Mouse (Mus musculus) thymus, postnatal 36 days (tissue): ENCODE results near the gene Odf3b.

Experiments used
- DNase-seq, 2 experiments: peaks; one replicate each; pipeline ENCODE4 v3.0.0; 2022; ENCODE audit warnings: mixed read lengths in 2 of 2

The Odf3b gene

DNA sequence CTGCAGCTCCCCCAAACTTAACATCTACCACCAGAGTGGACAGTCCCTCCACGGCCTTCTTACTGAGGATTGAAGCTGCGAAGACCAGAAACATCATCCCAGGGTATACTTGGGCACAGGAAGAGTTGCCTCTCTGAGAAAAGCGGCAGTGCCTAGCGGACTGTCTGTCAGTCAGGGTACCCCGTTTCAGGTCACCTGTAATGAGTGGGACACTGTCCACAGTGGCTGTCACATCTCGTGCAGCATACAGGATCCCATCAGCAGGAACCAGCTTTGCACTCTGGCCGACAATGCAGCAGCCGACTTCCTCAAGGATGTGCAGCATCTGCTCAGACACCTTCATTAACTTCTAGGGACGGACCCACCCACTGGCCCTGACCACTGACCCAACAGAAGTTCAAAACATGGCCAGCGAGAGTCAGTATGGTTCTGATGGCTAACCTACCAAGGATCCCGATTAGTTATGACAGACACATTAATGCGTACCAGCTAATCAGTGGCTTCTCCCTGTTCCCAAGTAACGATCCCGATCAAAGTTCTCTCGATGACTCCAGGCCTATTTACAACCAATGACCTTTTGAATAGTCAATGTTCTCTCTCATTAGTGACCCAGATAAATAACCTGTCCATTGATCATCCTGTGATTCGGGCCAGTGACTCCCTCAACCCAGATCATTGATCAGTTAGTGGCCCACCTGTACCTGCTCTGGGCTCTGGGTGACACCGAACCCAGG lies 4.1 kb downstream of the Odf3b start:
- no peak for DNase-seq

DNA sequence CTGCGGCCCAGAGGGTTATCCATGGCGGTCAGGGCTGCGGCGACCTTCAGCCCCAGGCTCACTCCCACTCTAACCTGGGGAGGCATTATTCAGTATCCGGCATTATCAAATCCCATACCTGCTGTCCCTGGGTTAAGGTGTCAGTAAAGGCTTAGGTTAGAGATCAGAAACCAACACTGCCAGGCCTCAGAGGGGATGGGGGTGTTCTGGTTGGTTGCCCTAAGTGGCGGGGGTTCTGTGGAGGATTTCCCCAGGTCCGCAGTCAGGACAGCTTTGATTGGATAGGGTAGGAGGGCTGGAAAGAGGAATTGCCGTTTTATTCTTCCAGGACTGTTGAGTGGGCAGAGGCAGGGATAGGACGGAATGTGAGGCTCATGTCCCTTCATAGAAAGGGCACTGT lies 4.7 kb downstream of the Odf3b start:
- DNase-seq: no peak

DNA sequence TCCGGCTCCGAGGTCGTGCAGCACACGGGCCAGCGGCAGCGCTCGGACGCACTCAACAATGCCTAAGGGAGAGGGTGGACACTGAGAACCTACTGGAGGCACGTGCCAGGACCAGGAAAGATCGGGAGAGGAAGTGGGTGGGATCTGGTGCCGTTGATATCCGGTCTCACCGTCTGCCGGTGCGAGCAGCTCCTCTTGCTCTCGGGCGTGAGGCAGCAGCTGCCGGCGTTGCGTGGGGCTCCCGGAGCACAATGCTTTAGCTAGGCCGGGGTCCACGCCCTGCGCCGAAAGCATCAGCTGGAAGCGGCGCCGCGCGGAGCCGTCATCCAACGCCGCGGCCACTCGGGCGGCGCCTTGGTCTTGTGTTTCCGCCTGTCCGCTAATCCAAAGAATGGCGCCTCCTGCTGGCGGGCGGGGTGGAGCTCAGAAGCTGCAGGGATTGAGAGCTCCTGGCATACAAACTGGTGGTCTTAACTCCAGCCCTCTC lies 5.3 kb downstream of the Odf3b start, which contains the start of gene Sco2:
Gene Sco2 (minus strand): TSS at position 85 of the 487 bp plus-strand sequence.
- peak; percentile 87 to 94 for DNase-seq

DNA sequence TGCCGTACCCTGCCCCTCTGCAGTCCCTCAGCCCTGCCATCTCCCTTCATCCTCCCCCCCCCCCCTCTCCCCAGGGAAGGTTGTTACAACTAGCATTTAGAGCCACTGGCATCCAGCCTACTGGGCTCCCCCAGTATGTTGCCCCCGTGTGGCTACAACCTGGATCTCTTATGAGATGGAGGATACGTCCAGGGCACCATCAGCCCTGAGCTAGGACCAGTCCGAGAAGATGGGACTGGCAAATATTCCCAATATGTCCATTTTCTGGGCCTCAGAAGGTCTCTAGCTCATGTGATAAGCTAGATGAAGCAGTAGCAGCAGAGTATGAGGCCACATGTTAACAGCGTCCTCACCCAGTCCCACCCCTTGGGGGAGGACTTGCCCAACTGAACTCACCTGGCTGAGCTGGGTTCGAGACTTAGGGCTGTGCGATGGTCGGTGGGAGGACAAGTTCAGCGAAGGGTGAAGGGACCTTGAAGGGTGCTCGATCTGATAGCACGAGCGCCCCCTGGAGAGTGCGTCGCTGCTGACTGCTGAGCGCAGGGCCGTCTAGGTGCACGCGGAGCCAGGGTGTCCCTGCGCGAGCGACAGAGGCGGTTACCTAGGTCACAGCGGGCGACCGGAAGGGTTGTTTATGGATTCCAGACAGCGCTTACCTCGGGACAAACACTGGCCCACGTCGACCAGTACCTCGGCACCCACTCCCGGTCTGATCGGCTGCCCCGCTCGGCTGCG lies 5.9 kb downstream of the Odf3b start:
- peak; percentile 87 to 88 for DNase-seq

DNA sequence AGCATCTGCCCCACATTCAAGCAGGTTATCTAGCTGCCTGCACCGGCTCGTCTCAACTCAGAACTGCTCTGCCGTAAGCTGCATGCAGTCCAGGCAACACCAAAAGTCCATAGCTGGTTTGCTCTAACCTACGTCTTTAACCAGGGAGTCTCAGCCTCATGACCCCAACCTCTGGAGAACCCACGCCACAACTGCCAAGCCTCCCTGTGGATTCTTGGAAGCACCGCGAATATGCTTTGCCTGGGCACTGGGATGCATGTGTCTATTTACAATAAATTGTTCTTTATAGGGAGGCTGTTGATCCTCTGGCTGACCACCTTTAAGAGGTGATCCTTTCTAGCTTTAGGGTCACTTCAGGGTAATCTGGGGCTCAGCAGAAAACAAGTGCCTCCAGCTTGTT lies 6.5 kb downstream of the Odf3b start:
- peak in 1 of 2 experiments; percentile 8 for DNase-seq

DNA sequence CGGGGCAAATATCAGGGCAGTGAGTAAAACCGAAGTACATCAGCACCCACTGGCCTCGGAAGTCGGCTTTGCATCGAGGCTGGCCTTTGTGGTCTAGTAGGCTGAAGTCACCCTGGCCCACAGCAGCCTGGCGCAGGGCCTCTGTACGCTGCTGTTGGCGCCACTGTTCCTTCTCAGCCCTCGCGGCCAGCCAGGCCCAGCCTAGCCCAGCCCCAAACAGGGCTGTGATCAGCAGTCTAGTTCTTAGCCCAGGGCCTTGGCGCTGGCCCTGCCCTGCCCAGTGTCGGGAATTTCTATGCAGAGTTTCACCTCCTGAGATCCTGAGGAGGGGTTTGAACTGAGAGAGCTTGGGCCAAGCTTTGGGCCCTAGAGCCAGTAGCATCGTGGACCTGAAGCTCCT lies 7.0 kb downstream of the Odf3b start:
- peak in 1 of 2 experiments; percentile 18 for DNase-seq

DNA sequence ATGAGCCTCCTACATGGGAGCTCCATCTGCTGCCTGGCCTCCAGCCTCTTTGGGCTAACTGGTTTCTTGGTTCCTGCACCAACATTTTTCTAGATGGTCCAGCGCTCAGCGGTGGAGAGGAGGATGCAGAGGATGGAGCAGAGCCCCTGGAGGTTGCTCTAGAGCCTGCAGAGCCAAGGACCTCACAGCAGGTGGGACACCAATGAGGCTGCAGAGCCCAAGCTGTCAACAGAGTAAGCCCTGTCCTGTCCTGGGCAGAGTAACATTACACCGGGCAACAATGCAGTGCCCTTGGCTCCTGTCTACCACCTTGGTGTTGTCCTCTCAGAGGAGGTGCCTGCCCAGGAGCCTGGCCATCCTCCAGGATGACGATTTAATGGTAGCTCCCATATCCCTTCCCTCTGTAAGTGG lies 13.9 kb downstream of the Odf3b start:
- DNase-seq: no peak

DNA sequence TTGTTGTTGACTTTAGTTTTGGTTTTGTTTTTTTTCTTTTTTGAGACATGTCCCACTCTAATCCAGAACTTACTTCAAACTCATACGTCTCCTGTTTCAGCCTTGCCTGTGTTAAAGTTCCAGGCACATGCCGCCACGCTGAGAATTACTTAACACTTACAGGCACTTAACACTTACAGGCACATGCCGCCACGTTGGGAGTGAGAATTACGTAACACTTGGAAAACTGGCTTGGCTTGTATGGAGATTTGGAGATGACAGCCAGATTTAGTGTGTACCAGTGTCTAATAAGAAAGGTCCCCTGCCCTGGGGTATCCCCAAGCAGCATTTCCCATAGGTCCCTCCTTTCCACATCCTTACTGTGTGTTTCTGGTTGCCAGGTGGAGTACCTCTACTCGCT lies 16.0 kb downstream of the Odf3b start:
- DNase-seq: no peak

DNA sequence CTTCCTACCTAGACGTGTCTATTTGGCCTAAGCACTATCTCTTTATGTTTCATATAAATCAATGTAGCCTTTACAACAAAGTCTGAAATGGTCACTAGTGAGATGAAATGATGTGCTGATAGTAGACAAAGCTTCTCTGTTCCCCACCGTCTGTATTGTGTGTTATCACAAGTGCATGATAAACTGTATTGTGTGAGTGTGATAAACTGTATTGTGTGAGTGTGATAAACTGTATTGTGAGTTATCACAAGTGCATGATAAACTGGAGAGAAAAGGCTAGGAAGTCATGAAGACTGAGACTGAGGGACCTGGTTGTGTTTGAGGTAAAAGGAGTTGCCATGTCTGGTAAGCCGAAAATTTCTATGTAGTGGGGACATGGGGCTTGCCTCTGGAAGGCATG lies 20.3 kb downstream of the Odf3b start:
- DNase-seq: no peak

DNA sequence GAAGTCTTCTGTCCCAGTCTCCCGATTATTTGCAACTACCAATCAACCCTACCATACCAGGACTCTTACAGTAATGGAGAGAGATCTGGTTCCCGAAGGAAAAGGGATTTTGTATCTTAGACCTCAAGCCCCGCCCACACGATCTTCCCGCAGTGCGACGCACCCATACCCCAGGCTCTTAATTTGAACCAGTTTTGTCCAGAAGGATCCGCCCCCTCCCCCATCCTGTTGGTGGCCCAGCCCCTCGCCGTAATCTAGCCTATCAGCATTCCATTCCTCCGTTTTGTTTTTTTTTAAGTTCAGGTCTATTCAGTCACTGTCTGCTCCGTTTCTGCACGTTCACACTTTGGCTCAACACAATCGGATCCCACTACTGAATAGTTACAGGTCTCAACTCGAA lies 22.7 kb downstream of the Odf3b start:
- DNase-seq: peak; percentile 68 to 83

DNA sequence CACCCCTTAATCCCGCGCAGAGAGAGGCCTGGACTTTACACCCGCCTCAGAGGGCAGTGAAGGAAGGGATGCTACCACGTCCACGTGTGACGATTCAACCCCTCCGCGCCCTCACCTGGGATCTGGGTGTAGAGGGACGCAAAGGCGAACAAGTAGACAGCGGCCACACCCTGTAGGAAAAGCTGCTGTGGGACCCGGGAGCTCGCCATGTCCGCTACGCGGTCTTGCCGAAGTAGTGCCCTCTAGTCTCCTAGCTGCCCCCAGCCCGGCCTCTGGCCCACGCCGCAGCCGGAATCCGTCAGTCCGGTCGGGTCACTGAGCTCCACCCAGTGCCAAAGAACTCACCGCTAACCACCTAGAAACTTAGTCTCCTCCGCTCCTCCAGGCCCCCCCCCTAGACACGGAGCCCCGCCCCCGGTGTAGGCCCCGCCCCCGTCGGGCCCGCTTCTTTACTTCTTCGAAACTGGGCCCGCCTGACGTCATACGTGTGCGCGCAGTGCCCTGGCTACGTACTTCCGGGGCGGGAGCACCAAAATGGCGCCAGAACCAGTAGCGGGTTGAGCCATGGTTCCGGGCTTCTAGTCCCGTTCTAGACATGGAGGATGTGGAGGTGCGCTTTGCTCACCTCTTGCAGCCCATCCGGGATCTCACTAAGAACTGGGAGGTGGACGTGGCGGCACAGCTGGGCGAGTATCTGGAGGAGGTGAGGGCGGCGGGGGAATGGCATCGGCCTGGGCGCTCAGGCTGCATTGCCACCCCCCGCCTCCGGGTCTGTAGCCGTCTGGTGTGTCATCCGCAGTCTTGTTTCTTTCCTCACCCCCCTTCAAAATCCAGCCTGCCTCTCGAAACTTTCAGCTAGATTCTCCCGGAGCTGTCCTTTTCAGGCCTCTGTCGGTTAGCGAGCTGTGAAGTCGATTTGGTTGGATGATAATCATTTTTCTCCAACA lies 23.6 kb downstream of the Odf3b start, which contains the start of the genes Lmf2 and Ncaph2:
Gene Lmf2 (minus strand): TSS at position 419 of the 947 bp plus-strand sequence.
Gene Ncaph2 (plus strand): TSS at position 479 of the 947 bp plus-strand sequence.
- DNase-seq: peak; percentile 92 to 93

DNA sequence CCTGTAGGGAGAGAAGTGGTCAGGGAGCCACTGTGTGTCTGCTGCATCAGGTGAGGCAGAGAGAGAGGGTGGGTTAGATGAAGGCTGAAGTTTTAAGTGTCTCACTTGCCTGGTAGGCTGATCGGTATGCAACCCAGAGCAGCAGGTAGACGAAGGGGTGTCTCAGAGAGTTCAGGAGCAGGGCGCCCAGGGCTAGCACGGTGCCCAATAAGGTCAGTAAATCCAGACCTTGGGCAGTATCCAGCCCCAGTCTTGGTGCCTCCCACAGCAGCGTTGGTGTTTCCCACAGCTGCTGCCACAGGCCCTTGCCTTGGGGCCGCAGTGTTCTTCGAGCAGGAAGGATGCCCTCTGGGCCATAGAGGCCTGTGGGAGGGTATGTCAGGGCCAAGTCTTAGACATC lies 24.6 kb downstream of the Odf3b start:
- peak in 1 of 2 experiments; percentile 31 for DNase-seq

DNA sequence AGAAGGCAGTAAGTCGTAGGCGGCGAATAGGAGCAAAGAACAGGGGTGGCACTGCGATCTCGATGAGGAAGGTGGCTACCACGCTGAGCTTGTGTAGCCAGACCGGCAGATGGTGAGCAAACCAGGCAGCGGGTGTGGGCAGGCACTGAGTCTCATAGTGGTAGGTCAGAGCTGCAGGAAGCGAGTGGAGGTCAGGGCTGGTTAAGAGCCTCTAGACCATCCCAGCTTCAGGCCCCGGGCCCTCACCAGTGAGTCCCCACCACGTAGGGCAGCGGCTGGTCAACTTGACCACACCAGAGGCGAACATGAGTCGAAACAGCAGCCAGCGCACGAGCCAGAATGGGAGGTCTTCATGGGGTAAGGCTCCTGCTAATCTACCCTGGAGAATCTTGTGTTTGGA lies 25.2 kb downstream of the Odf3b start:
- DNase-seq: no peak

DNA sequence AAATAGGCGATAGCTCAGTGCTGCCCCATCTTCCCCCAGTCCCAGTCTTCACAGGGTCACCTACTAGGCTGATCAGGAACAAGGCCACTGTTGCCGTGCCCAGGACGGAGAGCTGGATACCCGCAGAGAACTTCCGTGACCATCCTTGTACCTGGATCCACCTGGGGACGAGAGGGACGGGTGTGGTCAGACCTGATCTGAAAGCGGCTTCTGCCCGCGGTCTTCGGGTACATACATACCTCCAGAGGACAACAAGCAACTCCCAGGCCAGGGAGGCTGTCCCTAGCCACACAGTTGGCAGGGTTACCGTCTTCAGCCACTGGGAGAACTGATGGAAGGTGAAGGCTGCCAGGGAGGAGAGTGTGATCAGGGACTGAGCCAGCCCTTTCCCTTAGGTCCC lies 26.3 kb downstream of the Odf3b start:
- no peak for DNase-seq

DNA sequence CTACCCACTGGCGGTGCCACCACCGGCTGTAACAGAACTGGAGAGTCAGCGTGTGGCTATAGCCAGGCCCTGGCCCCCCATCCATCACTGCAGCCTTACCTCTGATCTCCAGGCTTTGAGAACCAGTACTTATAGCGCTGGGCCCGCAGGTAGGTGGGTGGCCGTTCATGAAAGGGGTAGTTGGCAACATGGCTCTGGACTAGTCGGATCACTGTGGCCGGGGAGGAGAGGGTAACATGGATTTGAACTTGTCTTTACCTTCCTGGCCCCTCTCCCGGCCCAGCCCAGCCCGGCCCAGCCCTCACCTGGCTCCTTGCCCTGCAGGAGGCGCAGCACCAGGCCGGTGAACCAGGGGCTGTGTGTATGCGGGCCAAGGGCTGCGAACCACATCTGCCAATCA lies 27.0 kb downstream of the Odf3b start:
- no peak for DNase-seq

DNA sequence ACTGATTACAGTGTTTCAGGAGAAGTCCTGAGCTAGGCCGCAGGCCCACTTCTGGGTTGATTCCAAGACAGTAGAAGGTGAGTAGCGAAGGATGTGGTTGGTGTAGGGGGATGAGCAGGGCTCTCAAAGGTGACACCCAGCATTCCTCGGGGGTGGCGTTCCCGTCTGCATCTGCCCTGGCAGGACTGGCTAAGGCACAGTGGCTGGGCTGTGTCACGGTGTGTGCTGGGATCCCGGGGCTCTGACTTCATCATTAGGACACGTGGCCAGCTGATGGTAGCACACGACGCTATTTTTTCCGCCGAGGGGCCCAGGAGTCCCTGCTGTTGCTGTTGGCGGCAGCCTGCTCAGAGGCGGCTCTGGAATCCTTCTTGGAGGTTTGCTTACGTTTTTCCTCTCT lies 27.8 kb downstream of the Odf3b start:
- DNase-seq: no peak

DNA sequence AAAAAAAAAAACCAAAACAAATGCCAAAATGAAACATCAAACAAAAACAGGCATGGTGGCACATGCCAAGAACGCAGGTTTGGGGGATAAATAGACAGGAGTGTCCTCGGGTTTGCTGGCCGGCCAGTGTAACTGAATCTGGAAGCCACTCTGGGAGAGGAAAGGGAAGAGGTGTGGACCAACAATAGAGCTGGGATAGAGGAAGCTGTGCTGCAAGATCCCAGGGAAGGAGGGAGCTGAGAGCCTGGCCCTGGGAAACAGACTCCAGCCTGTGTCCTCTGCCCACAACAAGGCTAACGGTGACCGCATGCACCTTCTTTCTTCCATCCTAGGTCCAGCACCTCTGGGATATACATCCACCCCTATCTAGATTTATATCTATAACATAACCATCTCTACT lies 28.6 kb downstream of the Odf3b start:
- DNase-seq: no peak

DNA sequence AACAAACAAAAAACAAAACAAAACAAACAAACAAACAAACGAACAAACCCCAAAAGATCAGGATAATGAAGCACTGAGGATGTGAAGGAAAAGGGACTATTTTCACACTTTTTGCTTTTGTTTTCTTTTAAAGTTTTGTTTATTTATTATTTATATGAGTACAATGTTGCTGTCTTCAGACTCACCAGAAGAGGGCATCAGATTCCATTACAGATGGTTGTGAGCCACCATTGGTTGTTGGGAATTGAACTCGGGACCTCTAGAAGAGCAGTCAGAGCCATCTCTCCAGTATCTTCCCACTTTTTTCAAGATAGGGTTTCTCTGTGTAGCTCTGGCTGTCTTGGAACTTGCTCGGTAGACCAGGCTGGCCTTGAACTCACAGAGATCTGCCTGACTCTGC lies 35.8 kb downstream of the Odf3b start:
- DNase-seq: no peak

DNA sequence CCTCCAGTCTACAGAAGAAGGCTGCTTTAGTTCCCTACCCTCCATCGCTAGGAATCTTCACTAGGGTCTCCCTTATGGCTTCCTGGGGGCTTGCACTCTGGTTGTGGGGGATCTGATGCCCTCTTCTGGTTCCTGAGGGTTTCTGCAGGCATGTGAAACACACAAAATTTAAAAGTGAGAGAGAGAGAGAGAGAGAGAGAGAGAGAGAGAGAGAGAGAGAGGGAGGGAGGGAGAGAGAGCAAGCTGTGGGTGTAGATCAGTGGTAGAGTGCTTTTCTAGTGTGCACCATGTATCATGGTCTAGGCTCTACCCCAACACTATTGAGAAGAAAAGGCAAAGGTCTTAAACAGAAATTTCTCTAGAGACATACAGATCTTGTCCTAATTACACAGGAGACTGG lies 37.4 kb downstream of the Odf3b start:
- no peak for DNase-seq

DNA sequence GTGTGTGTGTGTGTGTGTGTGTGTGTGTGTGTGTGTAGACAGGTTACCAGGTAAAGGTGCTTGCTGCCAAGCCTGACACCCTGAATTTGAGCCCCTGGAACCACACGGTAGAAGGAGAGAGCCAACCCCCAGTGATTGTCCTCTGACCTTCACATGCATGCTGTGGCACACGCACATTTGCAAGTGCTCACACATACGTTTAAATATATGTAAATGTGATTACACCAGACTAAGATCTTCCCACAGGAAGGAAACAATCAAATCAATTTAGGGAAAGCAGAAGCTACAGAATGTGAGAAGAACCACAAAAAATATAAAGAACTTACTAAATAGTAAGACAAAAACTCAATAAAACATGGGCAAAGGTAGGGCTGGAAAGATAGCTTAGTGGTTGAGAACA lies 38.9 kb downstream of the Odf3b start:
- no peak for DNase-seq

DNA sequence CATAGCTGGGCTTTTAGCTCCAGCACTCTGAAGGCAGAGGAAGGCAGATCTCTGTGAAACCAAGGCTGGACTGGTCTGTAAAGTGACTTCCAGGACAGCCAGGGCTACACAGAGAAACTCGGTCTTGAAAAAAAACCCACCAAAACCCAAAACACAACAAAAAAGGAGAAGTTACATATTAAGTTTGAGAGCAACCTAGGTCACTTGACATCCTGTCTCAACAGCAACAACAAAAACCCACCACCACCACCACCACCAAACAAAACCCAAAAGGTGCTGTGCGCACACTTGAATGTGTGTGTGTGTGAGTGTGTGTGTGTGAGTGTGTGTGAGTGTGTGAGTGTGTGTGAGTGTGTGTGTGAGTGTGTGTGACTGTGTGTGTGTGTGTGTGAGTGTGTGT lies 39.4 kb downstream of the Odf3b start:
- no peak for DNase-seq

DNA sequence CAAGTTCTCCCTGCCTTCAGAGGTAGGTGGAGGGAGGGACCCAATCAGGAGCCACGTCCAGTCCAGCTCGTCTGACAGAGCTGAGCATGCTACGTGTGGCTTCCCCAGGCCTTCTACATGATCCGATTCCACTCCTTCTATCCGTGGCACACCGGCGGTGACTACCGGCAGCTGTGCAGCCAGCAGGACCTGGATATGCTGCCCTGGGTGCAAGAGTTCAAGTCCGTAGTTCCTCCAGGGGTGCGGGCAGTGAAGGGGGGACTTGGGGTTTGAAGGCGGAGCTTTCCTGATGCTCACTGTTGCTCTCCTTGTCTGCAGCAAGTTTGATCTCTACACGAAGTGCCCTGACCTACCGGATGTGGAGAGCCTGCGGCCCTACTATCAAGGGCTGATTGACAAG lies 42.7 kb downstream of the Odf3b start:
- DNase-seq: no peak
